Mouse (Mus musculus) limb, embryonic 14.5 days (tissue): ENCODE data around the gene Smg7. TPM values are rescaled to one million over a fixed set of nuclear protein-coding genes. Genes with fewer than 3 reads are reported as not detected.
A peak's percentile ranks its signal among the peaks of the same experiment; 100 is the strongest.

Experiments used
- ATAC-seq: fragments of 200-750 bp; cut with Nextera tagmentation; 2 replicates; pipeline ENCODE4 v1.8.0; 2017; ENCODE audit warnings: low read depth, moderate number of reproducible peaks, moderate TSS enrichment; ENCODE audit not compliant: low FRiP score
- DNase-seq: peaks from one replicate; pipeline ENCODE4 v3.0.0-alpha.2; 2015; ENCODE audit warnings: low spot score
- H3K27ac ChIP-seq: fragments of 300-500 bp; sonication (generic); replicated peaks from 2 replicates; pipeline ENCODE4 v1.5.1; 2014; ENCODE audit warnings: low read depth, mild to moderate bottlenecking, low read length, moderate library complexity, mixed read lengths
- H3K27me3 ChIP-seq: fragments of 300-500 bp; sonication (generic); 2 replicates; pipeline ENCODE4 v1.6.1; 2014; ENCODE audit warnings: low read length, mixed read lengths; ENCODE audit not compliant: control insufficient read depth, insufficient read depth
- H3K36me3 ChIP-seq: fragments of 300-500 bp; sonication (generic); 2 replicates; pipeline ENCODE4 v1.6.1; 2014; ENCODE audit warnings: mild to moderate bottlenecking, low read length, moderate library complexity, mixed read lengths; ENCODE audit not compliant: control insufficient read depth, insufficient read depth
- H3K4me1 ChIP-seq: fragments of 300-500 bp; sonication (generic); 2 replicates; pipeline ENCODE4 v1.6.1; 2014; ENCODE audit warnings: antibody characterized with exemption, low read length, mixed read lengths; ENCODE audit not compliant: control insufficient read depth, insufficient read depth
- H3K4me2 ChIP-seq: fragments of 300-500 bp; sonication (generic); replicated peaks from 2 replicates; pipeline ENCODE4 v1.6.1; 2014; ENCODE audit warnings: low read depth, mild to moderate bottlenecking, low read length, moderate library complexity; ENCODE audit not compliant: severe bottlenecking
- H3K4me3 ChIP-seq: fragments of 300-500 bp; sonication (generic); replicated peaks from 2 replicates; pipeline ENCODE4 v1.5.1; 2014; ENCODE audit warnings: low read length
- H3K9ac ChIP-seq: fragments of 300-500 bp; sonication (generic); 2 replicates; pipeline ENCODE4 v1.6.1; 2014; ENCODE audit warnings: mild to moderate bottlenecking, low read depth, low read length, moderate library complexity; ENCODE audit not compliant: severe bottlenecking
- H3K9me3 ChIP-seq: fragments of 300-500 bp; sonication (generic); 2 replicates; pipeline ENCODE4 v1.6.1; 2016; ENCODE audit warnings: low read length; ENCODE audit not compliant: control insufficient read depth
- POLR2A ChIP-seq: fragments of 200-500 bp; IDR thresholded peaks from 2 replicates; pipeline ENCODE4 v1.8.0; 2012; ENCODE audit warnings: inconsistent platforms, mild to moderate bottlenecking, moderate library complexity, borderline replicate concordance; ENCODE audit not compliant: insufficient read depth, insufficient read length; ENCODE audit errors: extremely low read depth
- WGBS: fragments of 180-500 bp; shearing (Covaris S2); extraction: QIAGEN DNeasy Blood & Tissue Kit; methylation state at CpG from one replicate; pipeline ENCODE4 v1.1.7; 2014; 5-methylcytosine and 5-hydroxymethylcytosine counted together
- polyA plus RNA-seq, 2 experiments: library from polyadenylated mRNA; depleted of rRNA in 1 of 2; stranded (reverse) in 1 of 2; unstranded in 1 of 2; fragments of >200 nt; fragmentation: Nextera tagmentation in 1 of 2; extraction: Ambion mirVana in 1 of 2; gene quantifications; 2 replicates each; pipeline versions ENCODE4 v1.2.1 to v1.2.3; 2012 to 2014

Gene Smg7
- polyA plus RNA-seq (2012; rRNA removed) (37.3 and 42.9 TPM in 2 replicates), polyA plus RNA-seq (2014; fragmentation: Nextera tagmentation; extraction: Ambion mirVana) (30.0 and 33.2 TPM in 2 replicates)

- peak; percentile 67; the same call in 1 of the 2 replicates for TF ChIP-seq POLR2A
- WGBS: under 1% methylated on average over 53 of the region's 93 CpGs
- ATAC-seq: peak; percentile 34
Observed at GRCm38 (mm10) chr1:152901765-152902664, at the start of gene Smg7. TSS of gene Smg7 (minus strand) at chr1:152902646.

GRCm38 (mm10) chr1:152942977-152943376, 40.5 kb upstream of the Smg7 start:
- no peak for ATAC-seq
- Histone ChIP-seq H3K27me3 (no peaks in the 10 kb centered on the region), H3K4me3 (no peak overlapping the region), H3K4me1 (no peaks in the 10 kb centered on the region), H3K9me3 (no peaks in the 10 kb centered on the region), H3K36me3 (no peaks in the 10 kb centered on the region), H3K9ac (no peak overlapping the region), H3K27ac (no peak overlapping the region), H3K4me2 (no peak overlapping the region)
- no peak for TF ChIP-seq POLR2A
- WGBS: 58% methylated on average over 4 of the region's 4 CpGs
- no peak for DNase-seq

More at GRCm38 (mm10) chr1:152901765-152902664, at the start of gene Smg7:
- Histone ChIP-seq H3K9ac (peak within 1 kb of the TSS; percentile 96), H3K4me1 (peaks cover 9% of the 10 kb centered on the region), H3K4me3 (peak within 1 kb of the TSS; percentile 89), H3K27ac (peak within 1 kb of the TSS; percentile 95), H3K27me3 (no peaks in the 10 kb centered on the region), H3K36me3 (0 out of 2 replicates have a peak, but pooled peaks cover 2% of the 10 kb centered on the region), H3K4me2 (peak within 1 kb of the TSS; percentile 96), H3K9me3 (no peaks in the 10 kb centered on the region)
- DNase-seq: peak; percentile 26

GRCm38 (mm10) chr1:152936365-152936764, 33.9 kb upstream of the Smg7 start:
- 83% methylated on average over 5 of the region's 5 CpGs for WGBS
- no peaks in the 10 kb centered on the region for H3K27me3 ChIP-seq
- H3K4me1 ChIP-seq: no peaks in the 10 kb centered on the region
- no peaks in the 10 kb centered on the region for H3K9me3 ChIP-seq
- H3K4me3 ChIP-seq: no peak overlapping the region
- H3K4me2 ChIP-seq: no peak overlapping the region
- H3K27ac ChIP-seq: no peak overlapping the region
- no peaks in the 10 kb centered on the region for H3K36me3 ChIP-seq
- ATAC-seq (no peak), DNase-seq (no peak)
- no peak overlapping the region for H3K9ac ChIP-seq
- no peak for TF ChIP-seq POLR2A

- TF ChIP-seq POLR2A: no peak
- WGBS: 80% methylated on average over 6 of the region's 6 CpGs
- no peak overlapping the region for H3K4me2 ChIP-seq
- no peak for ATAC-seq
- no peak overlapping the region for H3K9ac ChIP-seq
- no peaks in the 10 kb centered on the region for H3K36me3 ChIP-seq
- H3K4me1 ChIP-seq: no peaks in the 10 kb centered on the region
- H3K27me3 ChIP-seq: no peaks in the 10 kb centered on the region
- no peak for DNase-seq
- H3K27ac ChIP-seq: no peak overlapping the region
- H3K9me3 ChIP-seq: no peaks in the 10 kb centered on the region
- H3K4me3 ChIP-seq: no peak overlapping the region
Observed at GRCm38 (mm10) chr1:152935476-152935875, 33.0 kb upstream of the Smg7 start.

GRCm38 (mm10) chr1:152933962-152934361, 31.5 kb upstream of the Smg7 start:
- no peaks in the 10 kb centered on the region for H3K4me1 ChIP-seq
- 58% methylated on average over 11 of the region's 11 CpGs for whole genome bisulfite sequencing
- no peaks in the 10 kb centered on the region for H3K27me3 ChIP-seq
- no peaks in the 10 kb centered on the region for H3K36me3 ChIP-seq
- DNase-seq (no peak), ATAC-seq (no peak)
- no peak overlapping the region for H3K4me3 ChIP-seq
- H3K27ac ChIP-seq: no peak overlapping the region
- no peak for TF ChIP-seq POLR2A
- no peak overlapping the region for H3K9ac ChIP-seq
- no peak overlapping the region for H3K4me2 ChIP-seq
- H3K9me3 ChIP-seq: no peaks in the 10 kb centered on the region
